Mouse (Mus musculus): ENCODE data around the gene Uqcr10. TPM values are rescaled to one million over a fixed set of nuclear protein-coding genes. Genes with fewer than 3 reads are reported as not detected.
A peak's percentile ranks its signal among the peaks of the same experiment; 100 is the strongest.

The Uqcr10 gene
- polyA plus RNA-seq (2016; fragmentation: Nextera tagmentation; extraction: Ambion mirVana): 525 and 530 TPM in 2 replicates

DNA sequence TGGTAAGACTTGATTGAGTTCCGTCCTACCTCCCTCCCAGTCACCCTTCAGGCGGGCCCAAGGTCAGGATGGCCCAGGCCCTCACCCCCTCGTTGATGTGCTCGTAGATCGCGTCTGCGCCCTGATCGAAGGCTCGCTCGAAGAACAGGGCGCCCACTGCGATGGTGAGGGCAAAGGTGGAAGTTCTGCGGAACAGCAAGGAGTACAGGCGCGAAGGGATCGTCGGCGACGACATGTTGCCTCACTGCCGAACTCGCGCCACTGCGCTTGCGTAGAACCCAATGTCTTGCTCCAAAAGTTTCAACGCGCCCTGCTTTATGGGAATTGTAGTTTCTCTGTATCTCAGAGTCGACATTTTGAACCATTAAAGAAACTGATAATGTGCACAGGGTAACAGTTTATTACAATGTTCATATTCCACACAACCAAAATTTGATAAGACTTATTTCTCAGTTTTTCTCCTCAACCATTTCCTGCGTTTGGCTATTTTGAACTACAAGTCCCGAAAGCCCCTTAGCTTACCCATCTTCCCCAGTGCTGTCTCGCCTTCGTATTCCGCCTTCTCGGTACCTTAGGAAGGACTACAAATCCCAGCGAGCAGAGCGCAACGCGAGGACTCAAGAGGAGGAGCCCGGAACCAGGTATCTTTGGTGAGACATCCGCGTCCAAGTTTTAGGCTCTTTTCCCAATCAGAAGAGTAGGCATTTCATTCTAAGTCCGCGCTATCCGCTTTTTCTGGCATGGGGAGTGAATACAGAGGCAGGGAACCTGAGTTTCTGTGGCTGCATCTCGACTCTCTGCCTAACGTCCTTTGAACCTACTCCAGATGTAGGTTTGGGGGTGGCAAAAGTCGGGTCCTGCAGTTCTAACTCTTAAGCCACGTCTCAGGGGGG, at the start of gene Uqcr10, which contains the start of gene Zmat5:
Uqcr10 (minus strand) TSS at position 271 of the 893 bp plus-strand sequence.
Zmat5 (plus strand) TSS at position 607 of the 893 bp plus-strand sequence.
- peak within 1 kb of the TSS; percentile 94 for H3K4me2 ChIP-seq (replicated peaks)
- no peaks in the 10 kb centered on the region for H3K9me3 ChIP-seq
- H3K27me3 ChIP-seq: no peaks in the 10 kb centered on the region
- H3K4me3 ChIP-seq: peak within 1 kb of the TSS; percentile 61
- WGBS: under 1% methylated on average over 47 of the region's 47 CpGs
- peaks cover 21% of the 10 kb centered on the region for H3K36me3 ChIP-seq
- ATAC-seq (ENCODE audit: low FRiP score, low read depth): peak; percentile 97
- peak within 1 kb of the TSS; percentile 66 for H3K9ac ChIP-seq (replicated peaks)
- H3K4me1 ChIP-seq: peaks cover 16% of the 10 kb centered on the region
- H3K27ac ChIP-seq (replicated peaks): no peak within 1 kb of the TSS

DNA sequence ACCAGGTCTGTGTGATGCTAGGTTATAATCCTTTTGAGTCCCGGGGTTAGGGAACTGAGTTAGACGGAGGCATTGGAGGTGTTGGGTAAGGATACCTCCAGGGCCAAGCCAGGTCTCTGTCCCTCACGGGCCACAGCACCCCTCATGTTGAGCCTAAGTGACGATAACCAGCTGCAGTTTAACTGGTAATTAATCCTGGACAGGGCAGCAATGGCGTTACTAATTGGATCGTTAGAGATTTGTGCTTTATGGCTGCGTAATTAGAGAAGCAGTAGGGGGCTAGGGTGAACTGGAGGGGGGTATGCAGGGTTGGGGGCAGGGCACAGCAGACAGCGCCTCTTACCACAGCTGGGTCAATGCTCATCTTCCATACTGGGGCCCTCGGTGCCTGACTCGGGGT, 48.7 kb upstream of the Uqcr10 start:
- no peak for ATAC-seq (ENCODE audit: low FRiP score, low read depth)
- Histone ChIP-seq H3K36me3 (no peaks in the 10 kb centered on the region), H3K9me3 (0 out of 2 replicates have a peak, but pooled peaks cover 3% of the 10 kb centered on the region), H3K4me3 (no peak overlapping the region), H3K27ac (replicated peaks) (no peak overlapping the region), H3K4me1 (0 out of 2 replicates have a peak, but pooled peaks cover 5% of the 10 kb centered on the region), H3K27me3 (peaks cover 38% of the 10 kb centered on the region), H3K9ac (replicated peaks) (no peak overlapping the region), H3K4me2 (replicated peaks) (no peak overlapping the region)
- WGBS: 43% methylated on average over 10 of the region's 10 CpGs

DNA sequence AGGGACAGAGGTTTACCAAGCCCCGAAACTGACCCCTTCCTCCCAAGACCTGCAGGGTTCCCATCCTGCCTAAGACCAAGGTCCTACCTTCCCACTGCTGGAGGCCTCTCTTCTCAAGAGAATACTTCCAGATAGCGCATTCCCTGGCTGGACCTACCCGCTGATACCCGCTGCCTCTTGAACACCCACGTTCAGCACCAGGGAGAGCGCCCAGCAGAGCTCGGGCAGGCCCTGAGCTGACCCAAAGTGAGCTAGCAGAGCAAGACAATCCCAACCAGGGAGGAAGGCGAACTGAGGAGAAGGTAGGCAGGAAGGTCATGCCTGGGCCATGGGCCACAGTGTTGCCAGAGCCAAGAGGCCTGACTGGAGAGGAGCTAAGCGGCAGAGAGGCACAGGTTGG, 46.1 kb upstream of the Uqcr10 start:
- H3K4me3 ChIP-seq: no peak overlapping the region
- H3K9me3 ChIP-seq: 0 out of 2 replicates have a peak, but pooled peaks cover 3% of the 10 kb centered on the region
- no peak overlapping the region for H3K4me2 ChIP-seq (replicated peaks)
- H3K27me3 ChIP-seq: peaks cover 63% of the 10 kb centered on the region
- no peaks in the 10 kb centered on the region for H3K36me3 ChIP-seq
- no peak overlapping the region for H3K9ac ChIP-seq (replicated peaks)
- 5% methylated on average over 9 of the region's 9 CpGs for WGBS
- ATAC-seq (ENCODE audit: low FRiP score, low read depth): no peak
- no peak overlapping the region for H3K27ac ChIP-seq (replicated peaks)
- peaks cover 29% of the 10 kb centered on the region for H3K4me1 ChIP-seq

DNA sequence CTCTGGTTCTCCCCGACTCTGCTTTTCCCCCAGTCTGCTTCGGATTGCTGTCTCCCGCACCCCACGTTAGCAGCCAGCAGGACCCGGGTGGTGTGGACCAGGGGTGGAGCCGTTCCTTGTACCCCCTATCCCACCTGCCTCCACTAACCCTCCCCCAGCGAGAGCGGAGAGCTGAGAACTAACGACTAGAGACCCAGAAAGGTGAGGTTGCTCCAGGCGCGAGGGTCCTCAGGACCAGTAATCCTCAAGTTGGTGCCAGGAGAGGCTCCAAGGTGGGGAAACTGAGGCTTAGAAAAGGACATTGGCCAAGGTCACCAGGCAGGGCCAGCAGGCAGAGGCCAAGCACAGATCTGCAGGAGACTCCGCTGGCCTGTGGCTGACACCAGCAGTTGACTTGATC, 43.1 kb upstream of the Uqcr10 start:
- no peak; the same call in 1 of the 2 replicates for ATAC-seq (ENCODE audit: low FRiP score, low read depth)
- no peaks in the 10 kb centered on the region for H3K36me3 ChIP-seq
- peaks cover 87% of the 10 kb centered on the region for H3K27me3 ChIP-seq
- H3K4me3 ChIP-seq: peak overlapping the region; percentile 65
- peaks cover 26% of the 10 kb centered on the region for H3K4me1 ChIP-seq
- no peak overlapping the region for H3K27ac ChIP-seq (replicated peaks)
- H3K9me3 ChIP-seq: no peaks in the 10 kb centered on the region
- H3K4me2 ChIP-seq (replicated peaks): peak overlapping the region; percentile 100
- peak overlapping the region; percentile 58; the same call in 1 of the 2 replicates for H3K9ac ChIP-seq (replicated peaks)
- 2% methylated on average over 11 of the region's 12 CpGs for WGBS

DNA sequence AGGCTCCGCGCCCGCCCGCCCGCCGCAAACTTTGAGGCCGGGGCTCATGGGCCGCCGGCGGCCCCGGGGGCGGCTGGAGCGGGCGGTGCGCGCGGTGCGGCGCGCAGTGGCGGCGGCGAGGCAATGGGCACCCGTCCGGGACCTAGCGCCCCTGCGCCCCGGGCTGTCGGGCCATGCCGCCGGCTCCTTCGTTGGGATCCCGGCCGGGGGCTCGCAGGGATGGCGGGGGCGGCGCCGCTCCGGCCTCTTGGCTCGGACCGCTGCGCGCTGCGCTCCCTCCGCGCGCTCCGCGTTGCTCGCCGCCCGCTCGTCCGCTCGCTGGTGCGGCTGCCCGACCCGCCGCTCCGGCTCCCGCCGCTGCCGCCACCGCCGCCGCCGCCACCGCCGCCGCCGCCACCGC, 42.6 kb upstream of the Uqcr10 start, which contains the start of gene Cabp7:
Cabp7 (minus strand) TSS at position 46 of the 400 bp plus-strand sequence.
- H3K36me3 ChIP-seq: no peaks in the 10 kb centered on the region
- H3K27ac ChIP-seq (replicated peaks): no peak within 1 kb of the TSS
- peaks cover 26% of the 10 kb centered on the region for H3K4me1 ChIP-seq
- peak within 1 kb of the TSS; percentile 65 for H3K4me3 ChIP-seq
- peak within 1 kb of the TSS; percentile 58 for H3K9ac ChIP-seq (replicated peaks)
- under 1% methylated on average over 35 of the region's 73 CpGs for WGBS
- H3K9me3 ChIP-seq: no peaks in the 10 kb centered on the region
- peak within 1 kb of the TSS; percentile 100 for H3K4me2 ChIP-seq (replicated peaks)
- ATAC-seq (ENCODE audit: low FRiP score, low read depth): no peak
- peaks cover 92% of the 10 kb centered on the region for H3K27me3 ChIP-seq

DNA sequence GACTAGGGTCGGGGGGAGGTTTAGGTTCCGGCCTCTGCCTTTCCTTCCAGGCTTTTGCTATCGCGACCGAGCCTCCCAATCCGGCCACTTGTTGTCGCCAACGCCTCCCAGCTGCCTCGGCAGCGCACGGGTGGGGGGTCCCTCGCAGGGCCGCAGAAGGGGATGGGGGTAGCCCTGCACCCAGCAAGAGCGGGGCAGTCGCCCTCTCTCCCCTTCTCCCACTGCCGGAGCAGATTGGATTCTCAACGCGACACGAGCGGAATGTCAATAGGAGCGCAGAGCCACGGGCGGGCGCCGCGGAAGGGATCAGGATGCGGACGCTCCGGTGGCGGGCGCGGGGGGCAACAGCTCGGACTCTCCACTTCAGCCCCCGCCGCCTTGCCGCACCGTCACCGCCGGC, 41.8 kb upstream of the Uqcr10 start:
- ATAC-seq (ENCODE audit: low FRiP score, low read depth): peak; percentile 55
- H3K4me2 ChIP-seq (replicated peaks): peak overlapping the region; percentile 100
- H3K36me3 ChIP-seq: no peaks in the 10 kb centered on the region
- under 1% methylated on average over 39 of the region's 39 CpGs for WGBS
- H3K27me3 ChIP-seq: peaks cover 93% of the 10 kb centered on the region
- peak overlapping the region; percentile 65 for H3K4me3 ChIP-seq
- peaks cover 26% of the 10 kb centered on the region for H3K4me1 ChIP-seq
- H3K27ac ChIP-seq (replicated peaks): no peak overlapping the region
- no peaks in the 10 kb centered on the region for H3K9me3 ChIP-seq
- peak overlapping the region; percentile 58 for H3K9ac ChIP-seq (replicated peaks)

DNA sequence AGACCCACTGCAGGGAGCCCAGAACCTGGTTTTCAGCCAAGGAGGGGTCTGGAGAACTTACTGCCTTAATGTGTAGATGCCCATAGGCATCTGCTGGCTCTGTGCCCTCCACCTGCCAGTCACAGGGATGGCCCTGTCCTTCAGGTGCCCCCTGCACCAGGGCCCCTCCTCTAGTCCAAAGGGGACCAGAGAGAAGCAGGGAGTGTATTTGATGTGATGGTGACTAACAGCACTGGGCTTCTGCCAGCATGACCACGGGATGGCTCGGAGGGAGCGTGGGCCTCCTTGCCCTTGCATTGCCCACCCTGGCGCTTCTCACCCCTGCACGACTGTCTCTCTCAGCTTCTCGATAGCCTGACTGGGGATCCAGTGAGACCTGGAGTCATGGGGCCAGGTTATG, 40.5 kb upstream of the Uqcr10 start:
- WGBS: 62% methylated on average over 6 of the region's 6 CpGs
- no peak for ATAC-seq (ENCODE audit: low FRiP score, low read depth)
- H3K4me2 ChIP-seq (replicated peaks): no peak overlapping the region
- peaks cover 26% of the 10 kb centered on the region for H3K4me1 ChIP-seq
- no peaks in the 10 kb centered on the region for H3K36me3 ChIP-seq
- no peak overlapping the region for H3K4me3 ChIP-seq
- no peak overlapping the region for H3K9ac ChIP-seq (replicated peaks)
- peaks cover 88% of the 10 kb centered on the region for H3K27me3 ChIP-seq
- no peak overlapping the region for H3K27ac ChIP-seq (replicated peaks)
- H3K9me3 ChIP-seq: no peaks in the 10 kb centered on the region

DNA sequence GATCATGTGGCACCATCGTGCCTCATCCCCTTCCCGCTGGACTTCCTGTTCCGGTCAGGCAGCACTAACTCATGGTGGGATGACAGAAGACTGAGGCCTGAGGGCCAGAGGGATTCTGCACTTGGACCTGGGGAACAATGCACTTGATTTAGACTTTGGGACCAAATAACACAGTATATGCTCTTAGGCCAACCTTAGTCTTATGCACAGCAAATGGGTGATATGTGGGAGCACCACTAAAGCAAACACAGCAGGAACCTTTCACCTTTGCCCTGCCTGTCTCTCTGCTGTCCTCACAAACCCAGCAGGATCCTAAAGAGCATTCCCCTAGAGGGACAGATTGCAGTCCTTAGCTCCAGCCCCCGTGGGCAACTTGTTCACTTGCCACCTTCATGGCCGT, 36.6 kb upstream of the Uqcr10 start:
- Histone ChIP-seq H3K27me3 (peaks cover 52% of the 10 kb centered on the region), H3K4me3 (no peak overlapping the region), H3K4me2 (replicated peaks) (no peak overlapping the region), H3K9me3 (no peaks in the 10 kb centered on the region), H3K27ac (replicated peaks) (no peak overlapping the region), H3K9ac (replicated peaks) (no peak overlapping the region), H3K4me1 (peaks cover 6% of the 10 kb centered on the region), H3K36me3 (peaks cover 12% of the 10 kb centered on the region; the same call in 1 of the 2 replicates)
- no peak for ATAC-seq (ENCODE audit: low FRiP score, low read depth)
- 81% methylated on average over 5 of the region's 5 CpGs for WGBS

DNA sequence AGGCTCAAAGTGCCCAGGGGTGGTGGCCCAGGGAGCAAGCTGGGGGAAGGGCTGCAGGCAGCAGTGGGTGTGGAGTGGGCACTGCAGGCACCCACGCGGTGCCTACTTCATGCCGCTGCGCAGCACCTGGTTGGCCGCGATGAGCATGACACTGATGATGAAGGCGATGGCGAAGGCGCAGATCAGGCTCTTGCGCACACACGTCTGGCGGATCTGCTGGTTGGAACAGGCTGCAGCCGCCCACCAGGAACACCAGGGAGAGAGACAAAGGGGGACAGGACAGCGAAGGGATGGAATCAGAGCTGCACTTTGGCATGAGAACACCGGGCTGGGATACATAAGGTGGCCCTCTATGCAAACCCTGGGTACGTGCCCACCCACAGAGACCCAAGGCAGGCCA, 34.6 kb upstream of the Uqcr10 start:
- Histone ChIP-seq H3K4me2 (replicated peaks) (no peak overlapping the region), H3K27ac (replicated peaks) (no peak overlapping the region), H3K4me3 (no peak overlapping the region), H3K27me3 (peaks cover 33% of the 10 kb centered on the region), H3K4me1 (peaks cover 8% of the 10 kb centered on the region), H3K36me3 (peaks cover 12% of the 10 kb centered on the region; the same call in 1 of the 2 replicates), H3K9me3 (no peaks in the 10 kb centered on the region), H3K9ac (replicated peaks) (no peak overlapping the region)
- WGBS: 95% methylated on average over 16 of the region's 16 CpGs
- no peak for ATAC-seq (ENCODE audit: low FRiP score, low read depth)

DNA sequence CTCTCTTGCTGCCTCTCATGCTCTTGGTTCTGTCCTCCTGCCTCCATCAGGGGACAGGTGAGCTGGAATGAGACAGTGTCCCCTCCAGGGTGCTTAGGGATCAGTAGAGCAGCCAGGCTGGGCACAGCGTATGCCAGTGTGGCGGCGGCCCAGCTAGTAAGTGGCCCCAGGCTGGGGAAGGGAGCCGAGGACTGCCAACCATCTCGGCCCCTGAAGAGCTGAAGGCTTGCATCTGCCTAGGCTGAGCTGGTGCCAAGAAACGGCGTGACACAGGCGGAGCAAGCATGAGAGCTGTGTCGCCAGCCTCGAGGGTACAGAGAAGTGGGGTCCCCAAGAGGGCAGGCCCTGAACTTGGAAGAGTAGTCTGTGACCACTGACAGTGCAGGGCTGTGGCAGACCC, 33.5 kb upstream of the Uqcr10 start:
- H3K9me3 ChIP-seq: no peaks in the 10 kb centered on the region
- peaks cover 12% of the 10 kb centered on the region; the same call in 1 of the 2 replicates for H3K36me3 ChIP-seq
- H3K4me1 ChIP-seq: peaks cover 8% of the 10 kb centered on the region
- 87% methylated on average over 10 of the region's 10 CpGs for WGBS
- no peak for ATAC-seq (ENCODE audit: low FRiP score, low read depth)
- no peak overlapping the region for H3K4me3 ChIP-seq
- H3K27ac ChIP-seq (replicated peaks): no peak overlapping the region
- H3K27me3 ChIP-seq: peaks cover 24% of the 10 kb centered on the region
- no peak overlapping the region for H3K4me2 ChIP-seq (replicated peaks)
- H3K9ac ChIP-seq (replicated peaks): no peak overlapping the region

DNA sequence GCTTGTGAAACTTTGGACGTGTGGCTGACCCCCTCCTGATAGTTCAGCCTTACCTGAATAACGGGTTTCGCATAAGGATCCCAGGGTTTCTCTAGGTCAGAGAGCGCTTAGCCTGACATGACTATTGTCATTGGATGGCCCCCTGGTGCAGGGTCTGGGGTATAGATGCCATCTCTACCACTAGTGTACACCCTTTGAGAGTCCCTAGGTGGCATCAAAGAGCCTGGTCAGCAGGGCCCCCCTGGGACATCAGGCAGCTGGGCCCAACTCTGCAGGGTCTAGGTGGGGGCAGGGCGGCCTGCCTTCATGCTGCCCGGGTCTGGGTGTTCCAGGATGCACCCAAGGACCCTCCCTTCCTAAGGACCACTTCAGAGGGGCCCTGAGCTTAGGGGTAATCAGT, 32.2 kb upstream of the Uqcr10 start:
- no peak overlapping the region for H3K4me2 ChIP-seq (replicated peaks)
- H3K9me3 ChIP-seq: no peaks in the 10 kb centered on the region
- H3K36me3 ChIP-seq: peaks cover 12% of the 10 kb centered on the region; the same call in 1 of the 2 replicates
- H3K4me3 ChIP-seq: no peak overlapping the region
- no peak overlapping the region for H3K27ac ChIP-seq (replicated peaks)
- 0 out of 2 replicates have a peak, but pooled peaks have one; percentile 34 for ATAC-seq (ENCODE audit: low FRiP score, low read depth)
- peaks cover 8% of the 10 kb centered on the region for H3K4me1 ChIP-seq
- no peak overlapping the region for H3K9ac ChIP-seq (replicated peaks)
- H3K27me3 ChIP-seq: peaks cover 12% of the 10 kb centered on the region; the same call in 1 of the 2 replicates
- 46% methylated on average over 6 of the region's 6 CpGs for WGBS

DNA sequence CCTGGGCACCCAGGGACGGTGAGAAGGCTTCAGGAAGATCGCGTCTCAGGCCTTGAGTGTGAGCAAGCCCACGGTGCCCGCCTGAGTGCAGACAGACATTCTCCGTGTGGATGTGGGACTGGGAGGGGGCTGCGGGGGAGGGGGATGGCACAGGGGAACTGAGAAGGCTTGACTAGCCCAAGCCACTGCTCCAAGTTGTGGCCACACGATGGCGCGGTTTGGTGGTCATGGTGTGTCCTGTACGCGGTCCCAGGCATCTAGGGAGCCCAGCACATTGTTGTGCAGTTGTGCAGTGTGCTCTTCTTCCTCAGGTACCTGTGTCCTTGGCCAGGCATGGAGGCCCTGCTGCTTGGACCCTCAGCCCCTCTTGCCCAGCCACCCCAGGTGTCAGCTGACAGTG, 30.0 kb upstream of the Uqcr10 start:
- Histone ChIP-seq H3K9ac (replicated peaks) (no peak overlapping the region), H3K27me3 (peaks cover 6% of the 10 kb centered on the region; the same call in 1 of the 2 replicates), H3K4me3 (no peak overlapping the region), H3K4me1 (peaks cover 8% of the 10 kb centered on the region), H3K27ac (replicated peaks) (no peak overlapping the region), H3K9me3 (no peaks in the 10 kb centered on the region), H3K4me2 (replicated peaks) (no peak overlapping the region), H3K36me3 (peaks cover 12% of the 10 kb centered on the region; the same call in 1 of the 2 replicates)
- ATAC-seq (ENCODE audit: low FRiP score, low read depth): no peak
- 31% methylated on average over 12 of the region's 12 CpGs for WGBS
